Mouse (Mus musculus): ENCODE measurements around the gene Hoga1. TPM values are rescaled to one million over a fixed set of nuclear protein-coding genes. Genes with fewer than 3 reads are reported as not detected.

Gene Hoga1
- polyA plus RNA-seq, 1 experiment from 2014 or later: 1.6 TPM

DNA sequence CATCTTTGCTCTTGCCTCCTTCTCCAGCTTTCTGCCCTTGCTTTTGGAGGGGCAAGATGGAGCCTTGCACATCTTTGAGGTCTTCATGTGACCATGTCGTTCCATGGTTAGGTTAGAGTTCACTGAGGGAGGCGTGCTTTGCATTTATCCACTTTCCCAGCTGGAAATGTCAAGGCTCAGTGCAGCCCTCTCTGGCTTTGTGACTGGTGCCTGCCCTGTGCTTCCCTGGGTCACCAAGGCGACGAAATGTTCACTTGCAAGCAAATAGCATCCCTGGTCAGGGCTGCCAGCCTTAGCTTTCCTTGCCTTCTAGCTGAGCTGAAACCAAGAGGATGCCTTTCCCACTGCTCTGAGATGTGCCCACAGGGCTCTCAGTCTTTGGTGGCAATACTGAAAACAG lies 35.0 kb upstream of the Hoga1 start:
- H3K27me3 ChIP-seq (replicated peaks): no peaks in the 10 kb centered on the region
- H3K4me1 ChIP-seq (replicated peaks): peaks cover 9% of the 10 kb centered on the region; the same call in 1 of the 2 replicates
- 80% methylated on average over 4 of the region's 4 CpGs for WGBS
- H3K4me2 ChIP-seq (replicated peaks): no peak overlapping the region
- H3K36me3 ChIP-seq: no peaks in the 10 kb centered on the region
- no peaks in the 10 kb centered on the region for H3K9me3 ChIP-seq
- no peak for ATAC-seq
- H3K4me3 ChIP-seq (replicated peaks): no peak overlapping the region
- no peak overlapping the region for H3K27ac ChIP-seq
- H3K9ac ChIP-seq: no peak overlapping the region

DNA sequence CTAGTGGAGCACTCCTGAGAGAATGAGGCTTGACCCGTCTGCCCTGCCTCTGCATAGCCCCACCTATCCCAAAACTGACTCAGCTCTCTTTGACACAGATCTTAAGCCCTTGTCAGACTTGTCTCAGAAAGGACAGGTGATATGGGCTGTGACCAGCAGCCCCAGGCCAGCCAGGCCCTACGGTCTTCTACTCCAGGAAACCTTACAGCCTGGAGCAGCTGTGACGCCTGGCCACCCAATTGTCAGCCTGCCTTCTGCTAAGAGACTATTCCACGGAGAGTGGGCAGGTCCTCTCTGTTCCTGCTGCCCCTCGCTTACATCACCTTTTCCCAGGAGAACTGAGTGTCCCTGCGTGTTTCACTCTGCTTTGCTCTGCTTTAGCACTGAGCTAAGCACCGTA lies 34.3 kb upstream of the Hoga1 start:
- no peaks in the 10 kb centered on the region for H3K36me3 ChIP-seq
- no peaks in the 10 kb centered on the region for H3K27me3 ChIP-seq (replicated peaks)
- peaks cover 6% of the 10 kb centered on the region; the same call in 1 of the 2 replicates for H3K4me1 ChIP-seq (replicated peaks)
- no peak overlapping the region for H3K4me2 ChIP-seq (replicated peaks)
- no peak overlapping the region for H3K4me3 ChIP-seq (replicated peaks)
- ATAC-seq: no peak
- no peak overlapping the region for H3K27ac ChIP-seq
- H3K9me3 ChIP-seq: no peaks in the 10 kb centered on the region
- WGBS: 83% methylated on average over 7 of the region's 7 CpGs
- H3K9ac ChIP-seq: no peak overlapping the region

DNA sequence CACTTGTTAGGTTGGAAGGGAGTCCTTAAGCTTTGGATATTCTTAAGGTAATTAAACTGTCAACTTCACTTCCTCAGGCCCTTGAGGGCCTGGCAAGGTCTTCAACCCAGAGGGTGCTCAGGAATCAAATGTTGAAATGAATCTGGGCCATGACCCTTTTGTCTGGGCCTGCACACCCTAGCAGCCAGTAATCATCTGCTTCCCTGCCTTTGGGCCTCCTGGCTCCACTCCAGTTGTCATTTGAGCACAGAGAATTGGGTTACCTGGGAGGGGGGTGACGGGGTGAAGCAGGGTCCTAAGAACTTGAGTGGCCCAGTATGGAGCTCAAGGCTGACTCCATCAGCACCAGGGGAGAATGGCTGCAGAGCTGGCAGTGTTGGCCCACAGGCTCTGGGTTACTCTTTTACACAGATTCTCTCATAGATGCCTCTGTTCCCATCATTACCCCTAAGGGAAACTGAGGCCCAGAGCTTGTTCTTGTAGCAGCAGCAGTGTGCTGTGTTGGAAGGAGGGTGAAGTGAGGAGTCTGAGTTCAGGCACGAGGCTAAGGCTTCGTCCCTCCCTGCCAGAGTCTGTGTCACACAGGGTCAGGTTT lies 31.1 kb upstream of the Hoga1 start:
- peaks cover 10% of the 10 kb centered on the region; the same call in 1 of the 2 replicates for H3K4me1 ChIP-seq (replicated peaks)
- no peak overlapping the region for H3K9ac ChIP-seq
- H3K9me3 ChIP-seq: no peaks in the 10 kb centered on the region
- H3K4me3 ChIP-seq (replicated peaks): no peak overlapping the region
- 79% methylated on average over 3 of the region's 3 CpGs for WGBS
- H3K27me3 ChIP-seq (replicated peaks): no peaks in the 10 kb centered on the region
- H3K27ac ChIP-seq: no peak overlapping the region
- no peak for ATAC-seq
- no peak overlapping the region for H3K4me2 ChIP-seq (replicated peaks)
- no peaks in the 10 kb centered on the region for H3K36me3 ChIP-seq

DNA sequence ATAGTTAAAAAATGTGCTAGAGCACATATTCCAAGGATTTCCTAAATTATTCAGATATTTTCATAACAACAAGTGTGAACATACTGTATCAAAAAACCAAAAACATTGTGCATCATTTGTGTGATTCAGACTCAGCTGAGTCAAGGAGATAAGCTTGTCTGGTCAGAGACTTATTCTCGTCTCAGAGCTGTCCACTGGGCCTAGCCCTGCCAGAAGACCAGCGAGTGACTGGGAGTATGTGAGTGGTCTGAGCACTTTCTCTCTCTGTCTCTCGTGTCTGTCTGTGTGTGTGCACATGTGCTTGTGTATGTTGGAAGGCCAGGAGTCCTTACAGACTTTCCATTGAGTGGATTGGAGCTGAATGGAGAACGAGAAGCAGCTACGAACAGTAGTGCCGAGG lies 30.4 kb upstream of the Hoga1 start:
- no peaks in the 10 kb centered on the region for H3K27me3 ChIP-seq (replicated peaks)
- WGBS: 87% methylated on average over 6 of the region's 6 CpGs
- H3K27ac ChIP-seq: no peak overlapping the region
- peaks cover 10% of the 10 kb centered on the region; the same call in 1 of the 2 replicates for H3K4me1 ChIP-seq (replicated peaks)
- H3K4me2 ChIP-seq (replicated peaks): no peak overlapping the region
- no peak overlapping the region for H3K9ac ChIP-seq
- H3K4me3 ChIP-seq (replicated peaks): no peak overlapping the region
- no peak for ATAC-seq
- H3K9me3 ChIP-seq: no peaks in the 10 kb centered on the region
- no peaks in the 10 kb centered on the region for H3K36me3 ChIP-seq

DNA sequence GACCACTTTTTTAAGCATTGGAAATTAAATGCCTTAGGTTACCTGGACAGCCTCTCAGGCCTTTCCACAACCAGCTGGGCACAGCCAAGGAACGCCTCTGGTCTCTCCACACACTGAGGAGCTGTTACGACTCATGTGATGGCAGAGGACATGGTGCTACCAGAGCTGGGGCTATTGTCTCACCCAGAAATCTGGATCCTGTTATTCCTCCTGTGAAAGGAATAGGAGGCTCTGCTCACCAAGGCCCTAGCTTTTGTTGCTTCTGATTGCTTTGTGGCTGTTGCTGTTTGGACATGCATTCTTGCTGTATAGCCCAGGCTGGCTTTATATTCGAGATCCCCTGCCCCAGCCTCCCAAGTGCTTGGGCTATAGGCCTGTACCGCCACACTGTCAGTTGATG lies 29.2 kb upstream of the Hoga1 start:
- H3K27ac ChIP-seq: no peak overlapping the region
- no peaks in the 10 kb centered on the region for H3K9me3 ChIP-seq
- WGBS: 85% methylated on average over 4 of the region's 4 CpGs
- H3K36me3 ChIP-seq: no peaks in the 10 kb centered on the region
- no peak overlapping the region for H3K9ac ChIP-seq
- H3K4me3 ChIP-seq (replicated peaks): no peak overlapping the region
- H3K4me1 ChIP-seq (replicated peaks): peaks cover 10% of the 10 kb centered on the region; the same call in 1 of the 2 replicates
- no peak overlapping the region for H3K4me2 ChIP-seq (replicated peaks)
- H3K27me3 ChIP-seq (replicated peaks): no peaks in the 10 kb centered on the region
- ATAC-seq: no peak

DNA sequence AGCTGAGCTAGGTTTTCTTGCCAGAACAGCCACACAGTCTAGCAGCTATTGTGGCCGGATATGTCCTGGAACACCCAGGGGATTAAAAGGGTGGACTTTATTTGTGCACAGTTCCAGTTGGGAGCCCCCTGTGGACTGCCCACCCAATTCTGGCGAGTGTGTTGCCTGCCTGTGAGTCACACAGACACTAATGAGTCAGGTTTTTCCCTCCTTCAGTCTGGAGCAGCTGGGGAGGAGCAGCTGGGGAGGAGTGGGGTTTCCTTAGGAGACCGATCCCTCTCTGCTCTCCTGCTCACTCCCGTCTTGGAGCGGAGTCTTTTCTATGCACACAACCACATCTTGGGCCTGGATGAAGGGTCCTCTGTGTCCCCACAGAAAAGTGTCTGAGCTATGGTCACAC lies 28.6 kb upstream of the Hoga1 start:
- Histone ChIP-seq H3K9ac (no peak overlapping the region), H3K9me3 (no peaks in the 10 kb centered on the region), H3K27me3 (replicated peaks) (no peaks in the 10 kb centered on the region), H3K4me1 (replicated peaks) (peaks cover 10% of the 10 kb centered on the region; the same call in 1 of the 2 replicates), H3K27ac (peak overlapping the region; percentile 52; the same call in 1 of the 2 replicates), H3K4me3 (replicated peaks) (no peak overlapping the region), H3K4me2 (replicated peaks) (no peak overlapping the region), H3K36me3 (no peaks in the 10 kb centered on the region)
- 57% methylated on average over 5 of the region's 5 CpGs for WGBS
- 0 out of 2 replicates have a peak, but pooled peaks have one; percentile 9 for ATAC-seq

DNA sequence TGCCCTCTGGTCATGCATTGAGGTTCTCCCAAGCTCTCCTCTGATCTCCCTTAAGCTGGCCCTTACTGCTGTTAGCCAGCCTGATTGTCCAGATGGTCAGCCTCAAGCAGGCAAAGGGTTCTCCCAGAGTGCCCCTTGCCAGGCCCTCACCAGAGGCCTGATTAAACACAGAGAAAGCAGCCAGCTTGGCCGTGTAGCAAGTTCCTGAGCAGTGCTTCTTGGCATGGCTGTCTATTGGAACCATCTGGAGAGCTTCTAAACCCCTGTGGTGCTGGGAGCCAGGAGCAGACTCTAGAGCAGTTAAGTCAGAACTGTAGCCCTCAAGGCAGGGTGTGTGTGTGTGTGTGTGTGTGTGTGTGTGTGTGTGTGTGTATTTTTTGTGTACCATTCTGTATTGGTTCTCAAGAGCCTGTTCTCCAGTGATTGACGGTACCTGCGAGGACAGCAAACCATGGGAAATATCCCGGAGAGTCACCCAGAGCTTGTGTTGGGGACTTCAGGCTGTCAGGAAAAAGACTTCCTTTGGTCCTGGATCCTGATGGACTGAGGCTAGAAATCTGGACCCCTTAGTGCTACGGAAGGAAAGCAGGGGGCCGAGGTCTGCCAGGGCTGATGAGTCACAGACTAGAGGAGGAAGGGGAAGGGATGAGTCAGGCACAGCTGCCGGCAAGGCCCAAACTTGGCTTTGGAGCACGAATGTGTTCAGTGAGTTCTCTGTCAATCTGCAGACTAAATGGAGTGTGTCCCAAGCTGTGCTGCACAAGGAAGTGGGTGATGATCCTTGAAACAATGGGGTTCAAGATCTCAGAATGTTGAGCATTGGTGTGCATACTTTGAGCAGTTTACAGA lies 27.8 kb upstream of the Hoga1 start:
- no peaks in the 10 kb centered on the region for H3K27me3 ChIP-seq (replicated peaks)
- H3K9me3 ChIP-seq: no peaks in the 10 kb centered on the region
- 48% methylated on average over 8 of the region's 8 CpGs for WGBS
- peak; percentile 55; the same call in 1 of the 2 replicates for ATAC-seq
- H3K36me3 ChIP-seq: no peaks in the 10 kb centered on the region
- no peak overlapping the region for H3K9ac ChIP-seq
- no peak overlapping the region for H3K4me3 ChIP-seq (replicated peaks)
- peak overlapping the region; percentile 52 for H3K27ac ChIP-seq
- H3K4me1 ChIP-seq (replicated peaks): peaks cover 10% of the 10 kb centered on the region; the same call in 1 of the 2 replicates
- H3K4me2 ChIP-seq (replicated peaks): no peak overlapping the region

DNA sequence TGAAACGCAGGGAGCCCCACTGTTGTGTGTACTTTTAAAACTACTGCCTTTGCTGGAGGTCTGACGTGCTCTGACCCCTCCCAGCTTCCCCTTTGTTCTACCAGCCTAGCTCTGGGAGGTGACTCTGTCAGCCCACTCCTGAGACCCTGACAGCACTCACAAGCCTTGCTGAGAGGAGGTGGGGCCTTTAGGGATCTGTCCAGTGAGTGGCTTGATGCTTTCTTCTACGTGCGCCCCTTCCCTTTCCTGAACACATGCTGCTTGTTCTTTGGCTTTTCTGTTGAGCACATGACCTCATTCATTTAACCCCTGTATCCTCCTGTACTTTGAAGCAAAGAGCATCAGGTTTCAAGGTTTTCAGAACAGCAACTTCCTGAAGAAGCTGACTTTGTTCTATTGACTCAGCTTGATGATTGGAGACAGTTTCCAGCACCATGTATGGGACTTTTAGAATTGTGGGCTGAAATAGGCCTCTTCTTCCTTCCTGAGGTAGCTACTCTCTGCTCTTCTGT lies 26.3 kb upstream of the Hoga1 start:
- H3K9ac ChIP-seq: 0 out of 2 replicates have a peak overlapping the region, but pooled peaks have one; percentile 3
- no peaks in the 10 kb centered on the region for H3K36me3 ChIP-seq
- no peaks in the 10 kb centered on the region for H3K9me3 ChIP-seq
- no peak overlapping the region for H3K4me3 ChIP-seq (replicated peaks)
- H3K27ac ChIP-seq: 0 out of 2 replicates have a peak overlapping the region, but pooled peaks have one; percentile 32
- no peak overlapping the region for H3K4me2 ChIP-seq (replicated peaks)
- peaks cover 10% of the 10 kb centered on the region; the same call in 1 of the 2 replicates for H3K4me1 ChIP-seq (replicated peaks)
- 52% methylated on average over 4 of the region's 4 CpGs for WGBS
- 0 out of 2 replicates have a peak, but pooled peaks have one; percentile 50 for ATAC-seq
- H3K27me3 ChIP-seq (replicated peaks): no peaks in the 10 kb centered on the region

DNA sequence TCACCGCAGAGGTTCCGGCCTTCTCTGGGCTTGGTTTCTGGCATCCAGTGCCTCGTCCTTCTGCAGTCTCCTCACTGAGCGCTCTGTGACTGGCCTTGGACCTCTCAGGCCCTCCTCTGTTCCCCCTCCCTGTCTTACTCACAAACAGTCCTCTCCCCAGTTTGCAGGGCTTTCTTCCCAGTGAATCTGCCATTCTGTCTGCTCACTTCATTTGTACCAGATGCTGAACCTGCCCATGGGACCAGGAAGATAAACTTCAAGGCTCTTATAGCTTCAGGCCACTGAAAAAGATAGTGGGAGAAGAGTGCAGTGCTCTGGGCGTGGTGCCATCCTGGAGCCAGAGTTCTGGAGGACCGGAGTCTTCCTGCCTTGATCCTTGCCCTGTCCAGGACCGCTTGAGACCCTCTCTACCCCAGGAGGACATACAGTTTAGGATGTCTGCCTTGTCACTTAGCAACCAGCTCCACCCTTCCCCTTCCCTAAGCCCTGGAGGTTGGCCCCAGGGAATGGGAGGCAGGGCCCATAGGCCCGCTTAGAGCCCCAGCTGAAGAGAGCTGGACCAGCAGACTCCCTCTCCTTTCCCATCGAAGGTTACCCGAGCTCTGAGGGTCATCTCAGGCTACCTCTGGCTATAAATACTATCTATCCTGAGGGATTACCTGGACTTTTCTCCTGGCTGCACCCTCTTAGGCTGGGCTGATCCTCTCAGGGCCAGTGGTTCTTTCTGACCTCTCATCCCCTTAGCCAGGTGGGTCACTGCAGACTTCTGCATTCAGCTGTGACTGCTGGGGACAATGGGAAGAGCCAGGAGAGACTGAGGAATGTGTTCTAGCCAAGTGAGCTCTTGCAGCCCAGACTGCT lies 23.5 kb upstream of the Hoga1 start:
- Histone ChIP-seq H3K27ac (no peak overlapping the region), H3K27me3 (replicated peaks) (no peaks in the 10 kb centered on the region), H3K9me3 (no peaks in the 10 kb centered on the region), H3K4me2 (replicated peaks) (no peak overlapping the region), H3K36me3 (no peaks in the 10 kb centered on the region), H3K9ac (no peak overlapping the region), H3K4me1 (replicated peaks) (peaks cover 10% of the 10 kb centered on the region; the same call in 1 of the 2 replicates), H3K4me3 (replicated peaks) (no peak overlapping the region)
- WGBS: 77% methylated on average over 10 of the region's 10 CpGs
- ATAC-seq: no peak

DNA sequence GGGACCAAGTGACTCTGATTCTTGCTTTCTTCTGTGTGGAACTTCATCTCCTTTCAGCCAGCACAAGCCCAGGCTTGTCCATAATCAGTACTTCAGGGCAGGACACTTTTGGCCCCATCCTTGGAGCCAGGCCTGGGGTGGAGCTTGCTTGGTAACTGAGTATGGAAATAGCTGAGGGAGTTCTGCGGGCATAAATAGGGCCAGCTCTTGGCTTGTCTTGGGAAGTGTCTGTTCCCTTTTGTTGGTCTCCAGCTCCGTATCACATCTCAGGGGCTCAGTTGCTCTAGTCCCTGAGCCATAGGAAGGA lies 22.9 kb upstream of the Hoga1 start:
- WGBS: 85% methylated on average over 2 of the region's 2 CpGs
- Histone ChIP-seq H3K4me3 (replicated peaks) (no peak overlapping the region), H3K4me1 (replicated peaks) (peaks cover 6% of the 10 kb centered on the region; the same call in 1 of the 2 replicates), H3K9me3 (no peaks in the 10 kb centered on the region), H3K4me2 (replicated peaks) (no peak overlapping the region), H3K27ac (no peak overlapping the region), H3K9ac (no peak overlapping the region), H3K36me3 (no peaks in the 10 kb centered on the region), H3K27me3 (replicated peaks) (no peaks in the 10 kb centered on the region)
- no peak for ATAC-seq

DNA sequence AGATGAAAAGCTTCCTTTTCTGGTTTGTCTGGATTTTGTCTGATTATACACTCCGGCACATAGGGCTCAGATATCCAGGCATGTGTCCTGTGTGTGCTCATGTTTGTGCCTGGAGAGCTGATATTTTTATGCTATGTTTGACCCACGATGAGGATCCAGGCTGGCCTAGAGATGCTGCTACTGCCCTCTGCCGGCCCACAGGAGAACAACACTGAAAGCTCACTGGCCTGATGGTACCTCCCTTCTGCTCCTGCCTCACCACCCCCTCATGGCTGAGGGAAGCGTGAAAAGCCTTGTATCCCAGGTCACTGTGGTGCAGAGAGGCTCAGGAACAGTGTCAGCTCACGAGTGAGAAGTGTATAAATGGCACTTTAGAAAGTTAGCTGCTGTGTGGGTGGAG lies 19.3 kb upstream of the Hoga1 start:
- 4% methylated on average over 5 of the region's 5 CpGs for WGBS
- ATAC-seq: peak; percentile 72
- no peaks in the 10 kb centered on the region for H3K27me3 ChIP-seq (replicated peaks)
- H3K9ac ChIP-seq: no peak overlapping the region
- no peak overlapping the region for H3K4me3 ChIP-seq (replicated peaks)
- H3K36me3 ChIP-seq: no peaks in the 10 kb centered on the region
- no peaks in the 10 kb centered on the region for H3K9me3 ChIP-seq
- H3K4me2 ChIP-seq (replicated peaks): no peak overlapping the region
- H3K4me1 ChIP-seq (replicated peaks): no peaks in the 10 kb centered on the region
- H3K27ac ChIP-seq: no peak overlapping the region

DNA sequence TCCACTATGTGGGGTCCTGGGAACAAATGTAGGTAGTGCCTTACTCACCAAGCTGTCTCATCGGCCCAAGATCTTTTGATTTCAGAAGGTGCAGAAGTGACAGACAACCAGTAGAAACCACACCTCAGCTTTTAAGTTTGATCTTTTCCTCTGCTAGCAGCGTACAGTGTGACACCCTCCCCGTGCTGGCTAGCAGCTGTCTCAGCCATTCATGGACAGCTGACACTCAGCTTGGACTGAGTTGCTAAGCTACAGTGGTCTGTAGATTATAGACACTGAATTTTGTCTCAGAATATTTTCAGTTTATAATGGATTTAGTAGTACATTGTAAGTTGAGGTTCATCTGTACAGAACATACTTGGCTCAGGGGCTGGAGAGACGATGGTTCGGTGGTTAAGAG lies 14.3 kb upstream of the Hoga1 start:
- no peak for ATAC-seq
- no peaks in the 10 kb centered on the region for H3K9me3 ChIP-seq
- no peak overlapping the region for H3K4me2 ChIP-seq (replicated peaks)
- no peak overlapping the region for H3K4me3 ChIP-seq (replicated peaks)
- 0 out of 2 replicates have a peak, but pooled peaks cover 5% of the 10 kb centered on the region for H3K36me3 ChIP-seq
- H3K27me3 ChIP-seq (replicated peaks): no peaks in the 10 kb centered on the region
- no peak overlapping the region for H3K9ac ChIP-seq
- WGBS: 81% methylated on average over 5 of the region's 5 CpGs
- H3K27ac ChIP-seq: no peak overlapping the region
- peaks cover 9% of the 10 kb centered on the region; the same call in 1 of the 2 replicates for H3K4me1 ChIP-seq (replicated peaks)

Measured in intestine, embryonic 15.5 days (tissue).